Mouse (Mus musculus) CH12.LX (cell line): ENCODE results near the gene Fbxo3.

Experiments
- CTCF ChIP-seq, 2 experiments: IDR thresholded peaks in 1 of 2; conservative IDR thresholded peaks in 1 of 2; 2 replicates each; pipeline ENCODE4 v1.5.1; 2011 to 2012; ENCODE audit warnings: low read depth in 2 of 2, low read length in 2 of 2, improper control_type of control experiment in 1 of 2, inconsistent platforms in 1 of 2, mild to moderate bottlenecking in 1 of 2, moderate library complexity in 1 of 2
- E2F4 ChIP-seq: IDR thresholded peaks from 2 replicates; pipeline ENCODE4 v1.6.1; 2011; ENCODE audit warnings: low read depth, low read length, improper control_type of control experiment; ENCODE audit not compliant: insufficient replicate concordance
- ELF1 ChIP-seq: IDR thresholded peaks from 2 replicates; pipeline ENCODE4 v1.6.1; 2014; ENCODE audit warnings: low read depth, mild to moderate bottlenecking, inconsistent platforms, low read length, improper control_type of control experiment
- IRF4 ChIP-seq: IDR thresholded peaks from 2 replicates; pipeline ENCODE4 v1.6.1; 2014; ENCODE audit warnings: low read depth, mild to moderate bottlenecking, inconsistent platforms, low read length, improper control_type of control experiment
- POLR2A ChIP-seq: IDR thresholded peaks from 2 replicates; pipeline ENCODE4 v1.6.1; 2011; ENCODE audit warnings: low read depth, mild to moderate bottlenecking, improper control_type of control experiment, low read length
- RAD21 ChIP-seq: IDR thresholded peaks from 2 replicates; pipeline ENCODE4 v1.6.1; 2011; ENCODE audit warnings: low read depth, mild to moderate bottlenecking, low read length, improper control_type of control experiment, moderate library complexity
- TBP ChIP-seq: conservative IDR thresholded peaks from 2 replicates; pipeline ENCODE4 v1.6.1; 2011; ENCODE audit warnings: low read depth, low read length, improper control_type of control experiment
- UBTF ChIP-seq: IDR thresholded peaks from 2 replicates; pipeline ENCODE4 v1.6.1; 2012; ENCODE audit warnings: low read depth, mild to moderate bottlenecking, inconsistent platforms, low read length, improper control_type of control experiment, moderate library complexity
- USF1 ChIP-seq: IDR thresholded peaks from 2 replicates; pipeline ENCODE4 v1.6.1; 2014; ENCODE audit warnings: low read depth, mild to moderate bottlenecking, inconsistent platforms, low read length, improper control_type of control experiment
- USF2 ChIP-seq: conservative IDR thresholded peaks from 2 replicates; pipeline ENCODE4 v1.6.1; 2011; ENCODE audit warnings: low read depth, low read length, improper control_type of control experiment

GRCm38 (mm10) chr2:104024656-104025055, 2.9 kb upstream of the Fbxo3 start:
- TF ChIP-seq USF1 = no peak
- TF ChIP-seq ELF1 = no peak
- TF ChIP-seq UBTF = no peak
- no peak for TF ChIP-seq TBP
- TF ChIP-seq USF2 = no peak
- TF ChIP-seq POLR2A = no peak
- TF ChIP-seq RAD21 = no peak
- no peak for TF ChIP-seq CTCF (conservative IDR thresholded peaks at IDR 0.05 in 1 of 2, IDR thresholded peaks at IDR 0.05 in 1 of 2; ENCODE audit: low read depth in 2 of 2, low read length in 2 of 2)
- no peak for TF ChIP-seq E2F4
- no peak for TF ChIP-seq IRF4
